Mouse (Mus musculus) ES-Bruce4 (cell line): ENCODE measurements around the gene Gm10354.
"Not testable (repeated sequence)": the region's sequence is repeated elsewhere in the genome, so short reads cannot be mapped to it uniquely, and the experiment has no call there.

Source experiments
- CTCF ChIP-seq: IDR thresholded peaks from one replicate; pipeline ENCODE4 v1.8.1; 2011; ENCODE audit warnings: low read depth, low read length
- POLR2A ChIP-seq: IDR thresholded peaks from one replicate; pipeline ENCODE4 v1.8.1; 2011; ENCODE audit warnings: low read length; ENCODE audit not compliant: insufficient read depth

GRCm38 (mm10) chr5:14933721-14934120 is 45.0 kb downstream of the Gm10354 start:
- TF ChIP-seq POLR2A, CTCF: not testable (repeated sequence)
